Mouse (Mus musculus) cerebellum, adult 11-12 months (tissue): ENCODE results near the gene Gm49373.

Experiments
- DNase-seq: peaks from one replicate; pipeline ENCODE4 v3.0.0; 2022

Gene Gm49373

GRCm38 (mm10) chr9:21026849-21027248 is 46.0 kb downstream of the Gm49373 start:
- no peak for DNase-seq

GRCm38 (mm10) chr9:21025258-21025810 is 47.6 kb downstream of the Gm49373 start:
- no peak for DNase-seq

- no peak for DNase-seq
Measured at GRCm38 (mm10) chr9:21022726-21023125, 50.2 kb downstream of the Gm49373 start.

- DNase-seq: no peak
Measured at GRCm38 (mm10) chr9:21022288-21022687, 50.6 kb downstream of the Gm49373 start.

- DNase-seq: no peak
Measured at GRCm38 (mm10) chr9:21021363-21021762, 51.5 kb downstream of the Gm49373 start.

- DNase-seq: no peak
Measured at GRCm38 (mm10) chr9:21018600-21018999, 54.3 kb downstream of the Gm49373 start.

- no peak for DNase-seq
Measured at GRCm38 (mm10) chr9:21017177-21017575, 55.7 kb downstream of the Gm49373 start.

GRCm38 (mm10) chr9:21016331-21017176 is 56.3 kb downstream of the Gm49373 start:
- DNase-seq: no peak

GRCm38 (mm10) chr9:21015571-21016130 is 57.2 kb downstream of the Gm49373 start, which contains the start of gene Icam1:
Gene Icam1 (plus strand): TSS chr9:21015985.
- DNase-seq: no peak

GRCm38 (mm10) chr9:21014691-21015570 is 58.0 kb downstream of the Gm49373 start:
- no peak for DNase-seq
